Mouse (Mus musculus) embryonic facial prominence, embryonic 15.5 days (tissue): ENCODE results near the gene Olfr432. TPM values are rescaled to one million over a fixed set of nuclear protein-coding genes. Genes with fewer than 3 reads are reported as not detected.

Experiments
- ATAC-seq: fragments of 200-750 bp; cut with Nextera tagmentation; 2 replicates; pipeline ENCODE4 v1.8.0; 2017; ENCODE audit warnings: low read depth, moderate TSS enrichment; ENCODE audit not compliant: insufficient number of reproducible peaks, low FRiP score, low TSS enrichment
- H3K27ac ChIP-seq: fragments of 300-500 bp; sonication (generic); replicated peaks from 2 replicates; pipeline ENCODE4 v1.5.1; 2015; ENCODE audit warnings: mild to moderate bottlenecking, inconsistent platforms
- H3K27me3 ChIP-seq: fragments of 300-500 bp; sonication (generic); 2 replicates; pipeline ENCODE4 v1.6.1; 2015; ENCODE audit warnings: inconsistent platforms
- H3K36me3 ChIP-seq: fragments of 300-500 bp; sonication (generic); 2 replicates; pipeline ENCODE4 v1.6.1; 2015; ENCODE audit warnings: mild to moderate bottlenecking, inconsistent platforms
- H3K4me1 ChIP-seq: fragments of 300-500 bp; sonication (generic); 2 replicates; pipeline ENCODE4 v1.6.1; 2015; ENCODE audit warnings: inconsistent platforms
- H3K4me2 ChIP-seq: fragments of 300-500 bp; sonication (generic); replicated peaks from 2 replicates; pipeline ENCODE4 v1.6.1; 2015; ENCODE audit warnings: mild to moderate bottlenecking, inconsistent platforms
- H3K4me3 ChIP-seq: fragments of 300-500 bp; sonication (generic); replicated peaks from 2 replicates; pipeline ENCODE4 v1.5.1; 2015; ENCODE audit warnings: mild to moderate bottlenecking, inconsistent platforms
- H3K9ac ChIP-seq: fragments of 300-500 bp; sonication (generic); 2 replicates; pipeline ENCODE4 v1.6.1; 2015; ENCODE audit warnings: inconsistent platforms
- H3K9me3 ChIP-seq: fragments of 300-500 bp; sonication (generic); replicated peaks from 2 replicates; pipeline ENCODE4 v1.6.1; 2016; ENCODE audit warnings: inconsistent platforms
- WGBS: fragments of 180-500 bp; shearing (Covaris S2); methylation state at CpG from one replicate; pipeline ENCODE4 v1.1.7; 2015; 5-methylcytosine and 5-hydroxymethylcytosine counted together
- polyA plus RNA-seq: library from polyadenylated mRNA; unstranded; fragments of >200 nt; fragmentation: Nextera tagmentation; extraction: Ambion mirVana; gene quantifications from 2 replicates; pipeline ENCODE4 v1.2.1, GENCODE M21; 2015

The Olfr432 gene
- polyA plus RNA-seq, 1 experiment from 2014 or later: not detected

- no peak overlapping the region for H3K9ac ChIP-seq
- ATAC-seq: no peak
- no peaks in the 10 kb centered on the region for H3K4me1 ChIP-seq
- no peak overlapping the region for H3K4me2 ChIP-seq
- no peaks in the 10 kb centered on the region for H3K36me3 ChIP-seq
- WGBS: 88% methylated on average over 4 of the region's 4 CpGs
- H3K27me3 ChIP-seq: no peaks in the 10 kb centered on the region
- H3K27ac ChIP-seq: no peak overlapping the region
- no peak overlapping the region for H3K4me3 ChIP-seq
- H3K9me3 ChIP-seq: no peaks in the 10 kb centered on the region
Measured at GRCm38 (mm10) chr1:174050532-174050931, 1.5 kb downstream of the Olfr432 start.

- 85% methylated on average over 4 of the region's 4 CpGs for WGBS
Measured at GRCm38 (mm10) chr1:174051515-174051914, 2.5 kb downstream of the Olfr432 start.

GRCm38 (mm10) chr1:174051931-174052536 is 3.0 kb downstream of the Olfr432 start:
- H3K4me1 ChIP-seq: no peaks in the 10 kb centered on the region
- no peak overlapping the region for H3K9ac ChIP-seq
- H3K36me3 ChIP-seq: no peaks in the 10 kb centered on the region
- no peak overlapping the region for H3K4me2 ChIP-seq
- WGBS: 78% methylated on average over 5 of the region's 5 CpGs
- no peaks in the 10 kb centered on the region for H3K27me3 ChIP-seq
- H3K27ac ChIP-seq: no peak overlapping the region
- no peak for ATAC-seq
- H3K4me3 ChIP-seq: no peak overlapping the region
- H3K9me3 ChIP-seq: no peaks in the 10 kb centered on the region

More at GRCm38 (mm10) chr1:174051515-174051914, 2.5 kb downstream of the Olfr432 start:
- Histone ChIP-seq H3K9ac (no peak overlapping the region), H3K4me3 (no peak overlapping the region), H3K27me3 (no peaks in the 10 kb centered on the region), H3K36me3 (no peaks in the 10 kb centered on the region), H3K27ac (no peak overlapping the region), H3K4me2 (no peak overlapping the region), H3K4me1 (no peaks in the 10 kb centered on the region), H3K9me3 (no peaks in the 10 kb centered on the region)
- ATAC-seq: no peak

GRCm38 (mm10) chr1:174052981-174053380 is 4.0 kb downstream of the Olfr432 start:
- Histone ChIP-seq H3K9ac (no peak overlapping the region), H3K4me1 (no peaks in the 10 kb centered on the region), H3K27me3 (no peaks in the 10 kb centered on the region), H3K27ac (no peak overlapping the region), H3K36me3 (no peaks in the 10 kb centered on the region), H3K4me3 (no peak overlapping the region), H3K9me3 (no peaks in the 10 kb centered on the region), H3K4me2 (no peak overlapping the region)
- no peak for ATAC-seq
- 75% methylated on average over 3 of the region's 3 CpGs for WGBS

- H3K4me1 ChIP-seq: no peaks in the 10 kb centered on the region
- no peak overlapping the region for H3K4me3 ChIP-seq
- no peaks in the 10 kb centered on the region for H3K36me3 ChIP-seq
- H3K9ac ChIP-seq: no peak overlapping the region
- no peak overlapping the region for H3K27ac ChIP-seq
- H3K4me2 ChIP-seq: no peak overlapping the region
- no peaks in the 10 kb centered on the region for H3K27me3 ChIP-seq
- no peak for ATAC-seq
- WGBS: 76% methylated on average over 2 of the region's 2 CpGs
- no peaks in the 10 kb centered on the region for H3K9me3 ChIP-seq
Measured at GRCm38 (mm10) chr1:174055248-174055647, 6.2 kb downstream of the Olfr432 start.

- H3K27ac ChIP-seq: no peak within 1 kb of the TSS
- 80% methylated on average over 3 of the region's 3 CpGs for WGBS
- H3K9ac ChIP-seq: no peak within 1 kb of the TSS
- H3K27me3 ChIP-seq: no peaks in the 10 kb centered on the region
- no peaks in the 10 kb centered on the region for H3K9me3 ChIP-seq
- no peaks in the 10 kb centered on the region for H3K4me1 ChIP-seq
- no peak within 1 kb of the TSS for H3K4me3 ChIP-seq
- H3K36me3 ChIP-seq: no peaks in the 10 kb centered on the region
- ATAC-seq: no peak
- H3K4me2 ChIP-seq: no peak within 1 kb of the TSS
Measured at GRCm38 (mm10) chr1:174066305-174066704, 17.3 kb downstream of the Olfr432 start, which contains the start of gene Olfr430. Gene Olfr430 (plus strand): TSS chr1:174066605.

- no peak within 1 kb of the TSS for H3K4me2 ChIP-seq
- no peaks in the 10 kb centered on the region for H3K36me3 ChIP-seq
- no peaks in the 10 kb centered on the region for H3K9me3 ChIP-seq
- 91% methylated on average over 2 of the region's 2 CpGs for WGBS
- no peaks in the 10 kb centered on the region for H3K4me1 ChIP-seq
- ATAC-seq: no peak
- H3K27me3 ChIP-seq: no peaks in the 10 kb centered on the region
- H3K4me3 ChIP-seq: no peak within 1 kb of the TSS
- H3K9ac ChIP-seq: no peak within 1 kb of the TSS
- no peak within 1 kb of the TSS for H3K27ac ChIP-seq
Measured at GRCm38 (mm10) chr1:174084031-174084430, 35.0 kb downstream of the Olfr432 start, which contains the start of gene Olfr429. Gene Olfr429 (plus strand): TSS chr1:174084331.

GRCm38 (mm10) chr1:174096591-174096990 is 47.6 kb downstream of the Olfr432 start, which contains the start of gene Olfr427:
Gene Olfr427 (plus strand): TSS chr1:174096891.
- no peaks in the 10 kb centered on the region for H3K36me3 ChIP-seq
- ATAC-seq: no peak

GRCm38 (mm10) chr1:174103735-174104134 is 54.7 kb downstream of the Olfr432 start:
- Histone ChIP-seq H3K4me2 (no peak overlapping the region), H3K27ac (no peak overlapping the region), H3K9ac (no peak overlapping the region), H3K4me3 (no peak overlapping the region), H3K9me3 (no peaks in the 10 kb centered on the region), H3K4me1 (no peaks in the 10 kb centered on the region), H3K36me3 (no peaks in the 10 kb centered on the region), H3K27me3 (no peaks in the 10 kb centered on the region)
- no peak for ATAC-seq
- WGBS: 60% methylated on average over 2 of the region's 2 CpGs

More at GRCm38 (mm10) chr1:174096591-174096990, 47.6 kb downstream of the Olfr432 start, which contains the start of gene Olfr427:
- Histone ChIP-seq H3K27ac (no peak within 1 kb of the TSS), H3K9ac (no peak within 1 kb of the TSS), H3K9me3 (no peaks in the 10 kb centered on the region), H3K4me1 (no peaks in the 10 kb centered on the region), H3K4me3 (no peak within 1 kb of the TSS), H3K4me2 (no peak within 1 kb of the TSS), H3K27me3 (no peaks in the 10 kb centered on the region)
- 89% methylated on average over 1 of the region's 1 CpGs for WGBS

Other genes starting within 250 kb of the Olfr432 start
- gene Ifi211, start 136.2 kb upstream of the Olfr432 start, polyA plus RNA-seq: 0.66 and 1.5 TPM in 2 replicates
- gene Mndal, start 106.7 kb upstream of the Olfr432 start, polyA plus RNA-seq: 2.0 and 2.9 TPM in 2 replicates
- 0.85 and 1.3 TPM in 2 replicates for gene Ifi203, start 106.5 kb upstream of the Olfr432 start, polyA plus RNA-seq
- gene Ifi202b, start 66.5 kb upstream of the Olfr432 start, polyA plus RNA-seq: 2.7 and 3.0 TPM in 2 replicates
- gene Ifi205, start 17.4 kb upstream of the Olfr432 start, polyA plus RNA-seq: 0.16 and 0.62 TPM in 2 replicates
- 0.05 TPM in 1 of 2 replicates, not detected in the other for gene Olfr433, start 8.5 kb upstream of the Olfr432 start, polyA plus RNA-seq
- 0.23 and 0.28 TPM in 2 replicates for gene Olfr430, start 17.4 kb downstream of the Olfr432 start, polyA plus RNA-seq
- 0.11 and 0.17 TPM in 2 replicates for gene Olfr429, start 35.1 kb downstream of the Olfr432 start, polyA plus RNA-seq
- gene Olfr427, start 47.7 kb downstream of the Olfr432 start, polyA plus RNA-seq: not detected in 2 replicates
- gene Olfr231, start 72.0 kb downstream of the Olfr432 start, polyA plus RNA-seq: 0.17 and 0.24 TPM in 2 replicates
- gene Olfr424, start 82.3 kb downstream of the Olfr432 start, polyA plus RNA-seq: 0.13 and 0.19 TPM in 2 replicates
- gene Olfr420, start 106.4 kb downstream of the Olfr432 start, polyA plus RNA-seq: 0.11 and 0.15 TPM in 2 replicates
- 0.17 and 0.24 TPM in 2 replicates for gene Spta1, start 123.6 kb downstream of the Olfr432 start, polyA plus RNA-seq
- gene Olfr419, start 202.9 kb downstream of the Olfr432 start, polyA plus RNA-seq: 0.46 and 0.53 TPM in 2 replicates